Mouse (Mus musculus) liver, embryonic 14.5 days (tissue): Measurements from ENCODE around the gene Ndufs7.

Experiments used
- CTCF ChIP-seq: IDR thresholded peaks from 2 replicates; pipeline ENCODE4 v1.5.1; 2016; ENCODE audit warnings: antibody characterized with exemption, low read depth, control low read depth
- EP300 ChIP-seq: IDR thresholded peaks from 2 replicates; pipeline ENCODE4 v1.6.1; 2016; ENCODE audit warnings: antibody characterized with exemption, low read depth

GRCm38 (mm10) chr10:80276238-80276637 is 27.3 kb downstream of the Ndufs7 start:
- no peak for TF ChIP-seq CTCF
- no peak for TF ChIP-seq EP300
